Mouse (Mus musculus) splenic B cell, adult 2 months (primary cell): ENCODE results near the gene Npff.

Experiments
- DNase-seq: peaks from one replicate; pipeline ENCODE4 v3.0.0-alpha.2; 2011; ENCODE audit warnings: low read depth, low spot score
- H3K27me3 ChIP-seq: 2 replicates; pipeline ENCODE4 v1.6.1; 2012; ENCODE audit warnings: mild to moderate bottlenecking, low read length, moderate library complexity, mixed read lengths; ENCODE audit not compliant: control insufficient read depth, poor library complexity, insufficient read depth, severe bottlenecking
- H3K36me3 ChIP-seq: 2 replicates; pipeline ENCODE4 v1.6.1; 2012; ENCODE audit warnings: mild to moderate bottlenecking, low read length, moderate library complexity, mixed read lengths; ENCODE audit not compliant: control insufficient read depth, poor library complexity, insufficient read depth, severe bottlenecking

Npff gene

DNA sequence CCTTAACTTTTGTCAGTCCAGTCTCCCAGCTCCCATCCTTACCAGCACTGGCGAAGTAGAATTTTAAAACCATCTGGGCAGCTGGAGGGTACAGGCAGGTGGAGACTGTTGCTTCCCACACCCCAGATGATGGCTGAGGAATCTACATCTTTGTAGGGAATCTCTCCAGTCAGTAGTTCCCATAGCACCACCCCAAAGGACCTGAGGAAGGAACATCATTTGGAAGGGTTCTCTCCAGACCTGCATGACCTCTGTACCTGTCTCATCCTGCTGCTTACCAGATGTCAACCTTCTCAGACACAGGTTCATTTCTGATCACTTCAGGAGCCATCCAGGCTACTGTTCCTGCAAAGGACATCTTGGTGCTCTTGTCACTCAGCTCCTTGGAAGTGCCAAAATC lies 21.3 kb downstream of the Npff start, which contains the start of gene Gm10337:
Gene Gm10337, plus strand, starts transcription at position 276 of the 400 bp plus-strand sequence.
- no peak for DNase-seq
- Histone ChIP-seq H3K27me3 (no peaks in the 10 kb centered on the region), H3K36me3 (peaks cover 6% of the 10 kb centered on the region)

DNA sequence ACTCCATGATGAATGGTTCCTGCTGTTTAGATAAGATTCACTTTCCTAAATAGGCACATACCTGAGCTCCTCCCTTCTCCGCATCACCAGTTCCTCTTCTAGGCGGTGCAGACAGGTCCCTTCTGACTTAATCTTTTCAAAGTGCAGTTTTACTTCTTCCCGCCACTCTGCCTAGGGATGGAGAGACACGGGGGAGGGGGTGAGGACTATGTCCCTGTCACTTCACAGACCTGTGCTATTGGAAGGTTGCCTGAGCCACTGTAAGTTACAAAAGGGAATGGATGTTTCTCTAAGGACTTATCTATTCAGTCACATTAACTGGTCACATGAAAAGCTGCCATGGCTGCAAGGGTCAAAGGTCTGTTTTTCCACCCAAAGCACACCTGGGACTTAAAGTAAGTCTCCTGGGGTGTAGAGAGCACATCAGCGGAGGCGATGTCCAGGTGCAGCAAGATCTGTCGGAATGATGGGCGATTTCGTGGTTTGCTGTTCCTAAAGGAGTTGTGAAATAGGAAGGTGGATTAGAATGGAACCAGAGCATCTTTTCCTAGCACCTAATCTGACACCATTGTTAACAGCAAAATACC lies 22.4 kb downstream of the Npff start:
- Histone ChIP-seq H3K27me3 (no peaks in the 10 kb centered on the region), H3K36me3 (peaks cover 6% of the 10 kb centered on the region)
- no peak for DNase-seq

DNA sequence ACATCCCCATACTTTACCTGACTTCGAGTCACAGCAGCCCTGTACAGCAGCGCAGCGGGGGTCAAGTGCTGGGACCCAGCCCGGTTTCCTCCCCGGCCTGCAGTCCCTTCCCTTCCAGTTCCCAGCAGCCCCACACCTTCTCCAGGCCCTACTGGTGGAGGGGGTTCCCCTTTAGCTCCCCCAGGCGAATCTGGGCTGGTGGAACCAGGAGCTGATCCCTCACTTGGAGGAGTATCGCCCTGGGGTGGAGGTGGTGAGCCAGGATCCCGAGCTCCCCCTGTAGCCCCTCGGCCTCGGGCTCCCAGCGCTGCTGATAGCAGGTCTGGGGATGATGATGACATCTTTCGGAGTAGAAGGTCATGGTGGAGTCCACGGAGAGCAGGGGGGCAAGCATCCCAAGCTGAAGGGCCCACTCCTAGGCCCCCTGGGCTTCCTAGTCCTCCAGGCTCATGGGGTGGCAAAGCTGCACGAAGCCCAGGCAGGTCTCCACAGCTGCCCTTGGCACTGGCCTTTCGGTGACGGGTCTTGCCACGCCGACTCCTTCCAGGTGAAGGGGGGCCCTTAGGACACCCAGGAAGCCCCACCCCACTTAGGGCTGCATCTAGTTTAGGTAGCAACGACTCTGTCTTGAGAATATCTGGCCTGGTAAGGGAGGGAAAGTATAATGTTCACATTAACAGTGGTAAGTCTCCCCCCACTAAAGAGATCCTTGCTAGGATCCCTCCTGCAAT lies 23.5 kb downstream of the Npff start:
- peaks cover 6% of the 10 kb centered on the region for H3K36me3 ChIP-seq

DNA sequence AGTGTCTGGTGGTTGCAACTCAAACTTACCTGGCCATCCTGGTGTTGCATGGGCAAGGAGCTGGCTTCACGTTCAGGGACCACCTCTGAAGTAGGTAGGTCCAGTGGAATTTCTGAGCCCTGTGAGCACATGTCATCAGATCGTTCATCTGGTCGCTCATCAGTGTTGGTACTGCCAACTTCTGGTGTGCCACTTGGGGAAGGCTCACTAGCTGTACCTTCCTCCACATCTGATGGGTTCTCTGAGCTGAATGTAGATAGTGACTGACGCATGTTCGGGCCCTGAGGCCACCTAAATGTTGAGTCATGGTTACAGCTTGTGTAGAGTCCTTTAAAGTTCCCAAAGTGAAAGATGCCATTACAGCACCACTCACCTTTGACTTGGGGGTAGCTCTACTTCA lies 24.3 kb downstream of the Npff start:
- peaks cover 6% of the 10 kb centered on the region for H3K36me3 ChIP-seq
- DNase-seq, result no peak
- H3K27me3 ChIP-seq, result no peaks in the 10 kb centered on the region

More for the DNA sequence above, 23.5 kb downstream of the Npff start:
- no peaks in the 10 kb centered on the region for H3K27me3 ChIP-seq
- no peak for DNase-seq

DNA sequence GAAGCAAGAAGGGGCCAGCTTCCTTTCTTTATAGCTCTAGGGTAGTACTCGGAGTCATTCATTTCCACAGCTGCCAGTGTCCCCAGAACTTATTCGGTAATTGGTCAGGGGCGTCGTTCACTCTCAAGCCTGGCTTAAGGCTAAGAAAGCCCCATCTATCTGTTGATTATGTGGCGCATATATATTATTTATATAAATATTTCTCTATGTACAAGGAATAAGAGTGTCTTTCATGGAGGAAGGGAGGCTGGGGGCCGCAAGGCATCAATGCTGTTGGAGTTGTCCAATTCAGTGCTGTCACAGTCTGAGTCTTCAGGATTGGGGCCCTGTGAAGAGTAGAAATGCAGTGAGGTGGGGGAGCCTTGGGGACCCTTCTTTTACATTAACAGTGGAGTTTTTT lies 24.9 kb downstream of the Npff start:
- DNase-seq, result no peak
- no peaks in the 10 kb centered on the region for H3K27me3 ChIP-seq
- H3K36me3 ChIP-seq, result peaks cover 6% of the 10 kb centered on the region

DNA sequence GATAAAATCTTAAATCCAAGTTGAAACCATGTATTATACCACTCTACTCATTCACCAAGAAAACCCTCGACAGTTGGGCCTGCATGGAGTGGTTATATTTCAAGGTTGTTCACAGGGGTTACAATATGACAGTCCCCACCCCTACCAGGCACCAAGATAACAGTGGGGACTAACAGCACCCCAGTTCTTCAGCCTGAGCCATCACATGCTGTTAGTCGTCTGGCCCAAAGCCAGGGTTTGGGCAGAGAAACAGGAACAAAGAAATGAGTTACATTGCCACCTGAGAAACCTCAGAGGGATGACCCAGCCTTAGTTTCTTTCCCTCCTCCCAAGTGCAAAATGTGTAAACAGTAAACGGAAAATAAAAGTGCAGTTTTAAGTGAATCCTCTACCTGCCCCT lies 25.4 kb downstream of the Npff start:
- peaks cover 6% of the 10 kb centered on the region for H3K36me3 ChIP-seq
- no peaks in the 10 kb centered on the region for H3K27me3 ChIP-seq
- DNase-seq, result peak; percentile 40

DNA sequence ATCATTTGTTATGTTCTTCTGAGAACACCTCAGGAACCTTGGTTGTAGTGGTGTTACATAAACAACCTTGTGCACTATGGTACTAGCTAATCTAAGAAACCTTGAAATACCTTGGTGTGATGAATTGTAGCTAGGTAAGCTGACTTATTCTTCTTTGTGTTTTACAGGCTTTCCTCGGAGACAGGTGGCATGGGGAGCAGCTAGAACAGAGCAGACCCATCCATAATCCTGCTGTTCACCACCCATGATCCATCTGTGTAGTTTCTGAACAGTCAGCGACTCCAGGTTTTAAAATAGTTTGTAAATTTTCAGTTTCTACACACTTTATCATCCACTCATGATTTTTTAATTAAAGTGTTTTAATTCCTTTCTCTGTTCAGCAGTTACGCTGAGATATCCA lies 26.4 kb downstream of the Npff start:
- no peaks in the 10 kb centered on the region for H3K27me3 ChIP-seq
- H3K36me3 ChIP-seq, result peaks cover 5% of the 10 kb centered on the region
- DNase-seq, result no peak

DNA sequence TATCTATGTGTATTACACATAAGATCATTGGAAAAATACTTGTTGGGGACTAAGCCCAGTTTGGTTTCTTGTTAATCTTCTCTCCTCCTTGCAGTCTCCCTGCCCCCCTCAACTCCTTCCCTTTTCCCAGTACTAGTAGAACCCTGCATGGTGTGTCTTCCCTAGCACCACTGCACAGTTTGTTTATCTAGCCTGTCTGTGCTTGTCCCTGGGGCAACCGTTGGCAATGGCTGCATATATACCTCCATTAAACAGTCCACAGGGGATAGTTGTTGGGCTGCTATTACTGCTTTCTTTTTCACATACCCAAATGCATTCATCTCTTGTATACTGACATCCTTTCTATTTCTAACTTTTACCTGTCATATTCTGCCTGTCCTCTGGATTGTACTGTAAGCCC lies 37.1 kb downstream of the Npff start:
- DNase-seq, result no peak
- peaks cover 35% of the 10 kb centered on the region for H3K36me3 ChIP-seq

DNA sequence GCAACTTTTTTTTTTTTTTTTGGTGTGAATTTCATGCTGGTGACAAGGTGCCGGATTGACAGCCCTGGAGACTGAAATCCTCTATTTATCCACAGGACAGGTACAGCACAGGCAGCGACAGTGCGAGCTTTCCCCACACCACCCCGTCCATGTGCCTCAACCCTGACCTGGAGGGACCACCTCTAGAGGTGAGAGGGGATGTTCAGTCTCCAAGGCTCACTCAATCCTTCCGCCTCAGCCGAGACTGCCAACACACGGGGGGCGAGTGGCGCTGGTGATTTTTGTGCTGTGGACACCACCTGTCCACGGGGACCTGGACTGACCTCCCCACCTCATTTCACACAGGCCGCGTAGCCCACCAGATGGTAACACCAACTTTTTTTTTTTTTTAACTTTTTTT lies 38.9 kb downstream of the Npff start:
- no peak for DNase-seq
- H3K27me3 ChIP-seq, result no peaks in the 10 kb centered on the region
- peaks cover 32% of the 10 kb centered on the region for H3K36me3 ChIP-seq

More for the DNA sequence above, 37.1 kb downstream of the Npff start:
- no peaks in the 10 kb centered on the region for H3K27me3 ChIP-seq

DNA sequence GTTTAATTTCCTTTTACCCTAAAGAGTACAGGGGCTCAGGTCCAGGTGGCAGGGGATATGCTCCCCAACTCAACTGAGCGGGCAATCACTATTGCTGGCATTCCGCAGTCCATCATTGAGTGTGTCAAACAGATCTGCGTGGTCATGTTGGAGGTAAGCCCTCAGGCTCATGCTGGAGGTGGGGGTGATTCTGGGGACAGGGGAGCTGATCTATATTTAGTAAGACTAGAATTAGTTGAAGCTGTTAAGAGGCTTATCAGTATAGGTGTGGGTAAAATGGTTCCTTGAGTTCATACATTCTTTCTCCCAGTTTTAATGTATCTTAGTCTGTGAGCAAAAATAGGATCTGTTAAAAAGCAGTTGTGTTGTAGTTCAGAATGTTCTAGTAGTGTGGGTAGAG lies 41.6 kb downstream of the Npff start:
- Histone ChIP-seq H3K36me3 (peaks cover 27% of the 10 kb centered on the region), H3K27me3 (no peaks in the 10 kb centered on the region)
- no peak for DNase-seq

DNA sequence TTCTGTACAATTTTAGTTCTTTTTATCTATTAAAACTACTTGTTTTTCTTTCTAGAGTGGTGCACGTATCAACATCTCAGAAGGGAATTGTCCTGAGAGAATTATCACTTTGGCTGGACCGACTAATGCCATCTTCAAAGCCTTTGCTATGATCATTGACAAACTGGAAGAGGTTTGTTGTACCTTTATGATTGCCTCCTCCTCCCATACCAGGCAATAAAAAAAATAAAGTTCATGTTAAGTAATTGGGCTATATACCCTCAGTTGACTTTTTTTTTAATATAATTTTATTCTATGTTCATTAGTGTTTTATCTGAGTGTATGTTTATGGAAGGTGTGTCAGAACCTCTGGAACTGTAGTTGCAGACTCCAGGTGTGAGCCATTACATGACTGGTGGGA lies 50.2 kb downstream of the Npff start:
- Histone ChIP-seq H3K27me3 (no peaks in the 10 kb centered on the region), H3K36me3 (peaks cover 13% of the 10 kb centered on the region)
- DNase-seq, result no peak
